Mouse (Mus musculus) gastrocnemius, postnatal 36 days (tissue): Measurements from ENCODE around the gene Ptpa. TPM values are rescaled to one million over a fixed set of nuclear protein-coding genes. Genes with fewer than 3 reads are reported as not detected.

Source experiments
- DNase-seq, 2 experiments: peaks; one replicate each; pipeline ENCODE4 v3.0.0; 2022
- intact Hi-C: fragments of 180-260 bp; cut with DNase I; formaldehyde crosslinking; loops from one replicate; pipeline ENCODE4 v1.15.1; 2025
- total RNA-seq, 2 experiments: library from RNA; stranded (reverse); gene quantifications; 2 replicates each; pipeline ENCODE4 v1.2.3; 2021

Ptpa gene
- total RNA-seq, 2 experiments from 2014 or later = 55.1 to 58.9 TPM

DNA sequence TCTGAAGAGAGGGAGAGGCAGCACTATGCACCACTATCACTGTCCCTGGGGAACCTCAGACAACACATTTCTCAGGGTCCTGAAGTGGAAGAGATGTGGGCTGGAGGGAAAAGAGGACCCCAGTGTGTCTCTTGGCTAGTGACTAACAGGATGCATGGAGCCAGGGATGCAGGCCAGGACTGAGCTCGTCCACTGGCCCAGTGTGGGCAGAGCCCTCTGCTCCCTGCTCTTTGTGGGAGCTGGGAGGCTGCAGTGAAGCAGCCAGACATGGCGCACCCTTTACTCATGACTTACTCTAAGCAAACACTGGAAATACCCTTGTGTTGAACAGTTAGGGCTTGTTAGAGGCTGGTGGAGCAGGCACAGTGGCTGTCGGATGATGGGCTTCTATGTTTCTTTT, 37.7 kb downstream of the Ptpa start:
- DNase-seq = no peak
- intact Hi-C loops = no loop called here

DNA sequence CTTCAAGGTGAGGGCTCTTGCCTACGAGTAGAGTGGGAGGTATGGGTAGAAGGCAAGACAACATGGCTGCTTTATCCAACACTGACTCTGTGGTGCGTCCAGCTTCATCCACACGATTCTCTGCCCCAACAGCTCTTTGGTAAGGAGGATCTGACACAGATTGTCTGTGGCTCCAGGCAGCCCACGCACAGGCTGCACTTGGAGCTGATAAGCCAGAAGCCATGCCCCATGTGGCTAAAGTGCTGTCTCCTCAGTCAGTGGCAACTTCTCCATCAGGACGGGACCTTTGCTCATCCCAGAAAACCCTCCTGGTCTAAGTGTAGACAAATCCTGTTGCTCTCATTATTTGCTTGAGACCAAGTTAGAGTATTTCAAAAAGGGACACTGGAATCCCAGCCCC, 38.7 kb downstream of the Ptpa start:
- no peak for DNase-seq
- intact Hi-C loops = no loop called here

DNA sequence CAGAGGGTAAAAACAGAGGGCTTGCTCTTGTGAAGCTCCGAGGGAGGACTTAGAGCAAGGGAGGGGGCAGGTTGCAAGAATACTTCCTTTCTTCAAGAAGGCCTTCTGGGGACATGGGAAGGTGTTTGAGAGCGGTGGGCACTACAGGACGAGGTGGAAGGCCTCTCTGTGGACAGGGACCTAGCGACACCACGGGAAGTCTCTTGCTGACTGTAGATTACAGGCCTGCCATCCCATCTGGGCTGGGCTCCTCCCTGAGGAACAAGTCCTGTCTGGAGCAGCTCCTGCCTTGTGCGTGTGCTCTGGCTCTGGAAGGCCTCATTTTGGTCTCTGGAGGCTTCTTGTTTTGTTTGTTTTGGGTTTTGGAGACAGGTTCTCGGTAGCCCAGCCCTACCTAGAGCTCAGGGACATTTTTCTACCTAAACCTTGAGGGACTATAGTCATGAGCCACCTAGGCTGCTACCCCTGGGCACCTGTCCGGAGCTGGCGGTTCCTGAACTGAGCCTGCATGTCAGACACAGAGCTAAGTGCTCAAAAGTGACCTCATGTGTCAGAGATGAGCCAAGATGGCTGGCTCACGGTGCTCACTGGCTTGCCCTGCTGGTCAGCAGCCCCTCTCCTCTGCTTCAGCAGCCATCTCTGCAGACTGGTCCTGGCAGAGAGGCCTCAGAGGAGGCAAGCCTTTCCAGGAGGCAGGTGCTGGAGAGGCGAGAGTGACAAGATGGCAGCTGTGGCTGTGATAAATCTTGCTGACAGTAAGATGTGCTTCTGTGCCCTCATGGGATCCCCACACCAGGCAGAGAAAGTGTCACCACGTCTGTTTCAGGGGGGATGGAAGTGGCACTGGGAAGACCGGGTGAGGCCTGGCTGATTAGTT, 40.5 kb downstream of the Ptpa start:
- no peak for DNase-seq

DNA sequence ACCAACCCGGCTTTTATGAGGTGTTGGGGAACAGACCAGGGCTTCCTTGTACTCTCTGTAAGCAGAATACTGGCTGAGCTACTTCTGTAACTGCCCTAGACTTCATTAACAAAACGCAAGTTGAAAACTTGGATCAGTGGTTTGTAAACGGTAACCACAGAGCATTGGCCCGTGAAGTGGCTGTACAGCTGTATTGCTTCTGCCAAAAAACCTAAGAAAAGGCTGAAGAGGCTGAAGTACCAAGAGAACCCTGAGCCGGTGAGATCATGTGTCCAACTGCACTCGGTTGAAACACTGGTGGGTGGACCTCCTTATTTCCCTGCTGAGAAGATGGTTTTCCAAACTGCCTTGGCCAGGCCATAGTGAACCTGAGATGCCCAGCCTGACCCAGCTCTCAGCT, 42.5 kb downstream of the Ptpa start:
- no peak for DNase-seq
- intact Hi-C loops = no loop called here

More for the DNA sequence above, 40.5 kb downstream of the Ptpa start:
- intact Hi-C loops = no loop called here

DNA sequence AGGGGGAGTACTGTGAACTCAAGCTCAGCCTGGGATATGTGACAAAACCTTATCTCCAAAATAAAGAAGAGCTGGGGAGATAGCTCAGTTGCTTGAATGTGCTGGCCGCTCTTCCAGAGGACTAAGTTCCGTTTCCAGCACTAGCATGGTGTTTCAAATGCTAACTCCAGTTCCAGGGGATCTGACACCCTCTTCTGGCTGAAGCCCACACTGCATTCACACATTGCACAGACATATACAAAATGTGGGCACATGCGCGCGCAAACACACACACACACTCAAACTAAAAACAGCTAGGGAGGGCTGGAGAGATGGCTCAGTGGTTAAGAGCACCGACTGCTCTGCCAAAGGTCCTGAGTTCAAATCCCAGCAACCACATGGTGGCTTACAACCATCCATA, 43.4 kb downstream of the Ptpa start:
- intact Hi-C loops = no loop called here
- no peak for DNase-seq

DNA sequence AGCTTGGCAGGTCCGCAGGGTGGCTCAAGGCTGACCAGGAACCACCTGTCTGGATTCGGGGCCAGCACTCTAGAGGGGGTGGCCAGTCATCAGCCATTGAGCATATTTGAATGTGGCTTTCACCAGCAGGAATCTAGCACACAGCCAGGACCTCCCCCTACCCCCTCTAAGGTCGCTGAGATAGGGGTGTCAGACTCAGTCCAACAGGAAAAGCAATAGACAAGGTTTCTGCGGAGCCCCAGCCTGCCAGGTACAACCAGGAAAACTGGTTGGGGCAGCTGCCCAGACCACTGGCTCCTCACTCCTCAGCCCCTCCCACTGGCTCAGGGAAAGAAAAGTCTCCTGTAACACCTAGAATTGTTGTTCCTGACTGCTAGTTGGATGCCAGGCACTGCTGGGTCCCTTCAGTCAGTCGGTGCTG, 47.5 kb downstream of the Ptpa start:
- no peak for DNase-seq
- intact Hi-C loops = no loop called here

DNA sequence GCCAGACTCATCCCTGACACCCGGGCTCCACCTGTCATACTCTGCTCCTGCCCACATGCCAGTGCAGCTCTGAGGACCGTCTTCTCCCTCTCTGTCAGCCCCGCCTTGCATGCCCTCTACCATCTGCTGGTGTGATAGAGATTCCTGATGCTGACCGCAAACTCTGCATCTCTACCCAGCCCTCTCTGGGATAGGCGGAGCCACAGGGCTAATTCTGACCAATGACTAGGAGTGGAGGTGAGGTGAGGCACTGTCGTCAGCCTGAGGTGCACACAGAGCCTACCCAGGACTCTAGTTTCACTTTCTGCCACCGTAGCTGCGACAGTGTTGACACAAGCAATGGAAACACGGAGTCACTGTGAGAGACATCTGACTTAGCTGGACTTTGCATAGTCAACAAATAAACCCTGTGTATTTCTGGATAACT, 48.1 kb downstream of the Ptpa start:
- peak; percentile 46 to 60 for DNase-seq
- intact Hi-C loops = no loop called here

DNA sequence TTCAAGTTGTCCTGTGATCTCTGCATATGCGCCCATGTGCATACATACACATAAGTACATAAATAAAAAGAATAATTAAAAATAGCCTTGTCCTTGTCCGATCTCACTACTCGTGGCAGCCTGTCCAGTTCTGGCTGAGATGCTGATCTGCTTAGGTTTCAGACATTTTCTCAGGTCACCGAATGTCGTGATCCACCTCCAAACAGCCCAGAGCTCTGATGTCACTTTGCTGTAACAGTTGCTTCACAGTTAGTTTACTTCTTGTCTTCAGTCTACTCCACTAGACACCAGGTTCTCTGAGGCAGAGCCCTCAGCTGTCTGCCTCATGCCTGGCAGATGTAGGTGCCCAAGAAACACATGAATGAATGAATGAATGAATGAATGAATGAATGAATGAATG, 48.6 kb downstream of the Ptpa start:
- DNase-seq = no peak

DNA sequence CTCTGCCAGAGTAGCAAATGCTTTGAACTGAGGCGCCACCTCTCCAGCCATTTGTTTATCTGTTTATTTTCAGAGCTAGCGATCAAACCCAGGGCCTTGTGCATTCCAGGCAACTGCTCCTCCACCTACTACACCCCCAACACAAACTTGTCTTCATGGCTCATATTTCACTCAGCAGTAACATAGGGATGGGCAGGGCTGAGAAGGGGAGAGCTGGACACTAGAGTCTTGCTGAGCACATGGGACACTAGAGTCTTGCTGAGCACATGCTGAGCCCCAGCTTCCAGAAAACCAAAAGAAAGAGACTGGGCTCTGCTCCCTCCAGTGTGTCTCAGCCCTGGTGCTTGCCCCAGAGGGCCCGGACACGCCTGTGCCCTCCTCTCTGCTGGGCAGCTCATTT, 50.9 kb downstream of the Ptpa start:
- no peak for DNase-seq
- intact Hi-C loops = no loop called here

More for the DNA sequence above, 48.6 kb downstream of the Ptpa start:
- intact Hi-C loops = no loop called here

DNA sequence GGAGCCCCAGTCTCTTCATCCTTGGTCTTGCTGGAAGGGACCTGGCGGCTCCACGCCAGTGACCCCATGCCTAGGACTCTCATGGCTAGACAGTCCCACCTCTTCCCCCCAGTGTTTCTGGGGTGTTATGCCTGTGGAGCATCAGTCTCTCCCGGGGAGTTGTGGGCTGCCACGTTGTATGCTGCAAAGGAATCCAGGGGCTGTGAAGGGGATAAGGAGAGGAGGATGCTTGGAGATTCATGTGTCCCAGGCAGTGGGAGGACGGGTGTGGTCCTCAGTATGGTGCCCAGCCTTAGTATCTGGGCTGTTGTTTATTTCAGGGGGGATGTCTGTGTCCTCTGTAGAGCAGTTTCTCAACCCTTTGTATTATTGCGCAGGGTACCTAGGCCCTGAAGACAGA, 53.2 kb downstream of the Ptpa start:
- intact Hi-C loops = loop anchor here (2.0 kb wide), 1 partner anchor 326 kb away; no protein-coding TSS in a partner anchor
- DNase-seq = no peak

DNA sequence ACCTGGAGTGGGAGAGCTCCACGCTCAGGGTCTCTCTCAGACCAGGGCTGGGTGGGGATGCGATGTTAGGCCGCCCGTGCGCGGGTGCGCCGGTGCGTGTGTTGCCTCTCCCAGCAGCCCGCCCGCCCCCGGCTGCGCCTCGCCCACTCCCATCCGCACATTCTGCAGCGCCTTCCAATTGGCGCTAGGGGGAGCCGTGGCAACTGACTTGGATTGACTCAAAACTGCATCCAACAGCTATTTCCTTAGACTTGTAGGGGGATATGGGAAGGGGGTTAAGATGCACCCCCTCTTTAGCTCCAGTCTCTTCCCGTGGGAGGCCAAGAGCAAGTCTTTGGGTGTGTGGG, 53.9 kb downstream of the Ptpa start:
- intact Hi-C loops = loop anchor here (2.0 to 5.0 kb wide), 2 partner anchors 123 to 325 kb away; no protein-coding TSS in a partner anchor
- peak; percentile 61 to 74 for DNase-seq

DNA sequence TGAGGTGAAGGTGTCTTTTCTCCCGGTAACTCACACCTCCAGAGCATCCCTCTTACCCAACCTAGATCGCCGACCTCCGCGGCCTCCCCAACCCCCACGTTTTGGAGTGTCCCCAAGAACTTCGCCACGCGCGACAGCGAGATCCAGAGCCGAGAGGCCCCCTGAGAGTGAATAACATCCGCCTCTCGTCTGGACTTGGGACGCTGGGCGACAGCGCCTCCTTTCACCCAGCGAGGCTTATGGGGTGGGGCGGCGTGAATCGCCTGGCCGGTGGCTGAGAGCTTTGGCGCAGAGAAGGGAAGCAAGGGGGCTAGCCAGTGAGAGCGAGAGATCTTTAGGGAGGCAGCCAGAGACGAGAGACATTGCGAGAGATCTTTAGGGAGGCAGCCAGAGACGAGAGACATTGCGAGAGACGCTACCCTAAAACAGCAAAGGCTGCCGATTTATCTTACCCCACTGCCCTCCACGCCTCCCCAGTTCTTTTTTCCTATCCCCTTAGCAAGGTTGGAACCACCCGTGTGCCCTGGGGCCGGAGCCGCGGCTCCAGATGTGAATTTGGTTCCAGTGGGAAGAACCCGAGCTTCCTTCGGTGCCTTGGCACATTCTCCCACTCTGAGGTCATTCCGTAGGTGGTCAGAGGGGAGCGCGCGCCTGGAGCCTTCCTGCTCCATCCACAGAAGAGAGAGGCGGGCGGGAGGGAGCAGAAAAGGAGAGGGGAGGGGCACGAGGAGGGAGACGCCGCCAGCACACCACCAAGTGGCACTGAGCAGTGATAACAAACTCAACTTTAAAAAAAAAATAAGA, 54.5 kb downstream of the Ptpa start:
- intact Hi-C loops = loop anchor here (5.0 kb wide), 1 partner anchor 122 kb away; no protein-coding TSS in a partner anchor
- peak; percentile 63 to 75 for DNase-seq

DNA sequence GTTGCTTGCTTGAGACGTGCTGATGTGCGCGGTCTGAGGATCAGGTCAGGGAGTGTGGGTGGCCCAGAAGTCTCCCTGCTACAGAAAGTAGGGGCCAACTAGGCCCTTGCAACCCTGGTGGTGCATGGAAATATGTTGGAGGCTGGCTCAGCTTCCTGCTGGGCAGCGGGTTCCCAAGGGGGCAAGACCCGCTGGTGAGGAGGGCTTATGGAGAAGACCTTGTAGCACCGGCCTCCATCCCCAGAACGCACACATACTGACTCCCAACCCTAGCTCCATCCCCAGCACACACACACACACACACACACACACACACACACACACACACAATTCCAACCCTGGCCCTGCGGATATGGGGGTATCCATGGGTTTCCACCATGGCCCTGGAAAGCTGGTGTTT, 55.2 kb downstream of the Ptpa start:
- intact Hi-C loops = loop anchor here (5.0 kb wide), 1 partner anchor 121 kb away; no protein-coding TSS in a partner anchor
- no peak for DNase-seq

DNA sequence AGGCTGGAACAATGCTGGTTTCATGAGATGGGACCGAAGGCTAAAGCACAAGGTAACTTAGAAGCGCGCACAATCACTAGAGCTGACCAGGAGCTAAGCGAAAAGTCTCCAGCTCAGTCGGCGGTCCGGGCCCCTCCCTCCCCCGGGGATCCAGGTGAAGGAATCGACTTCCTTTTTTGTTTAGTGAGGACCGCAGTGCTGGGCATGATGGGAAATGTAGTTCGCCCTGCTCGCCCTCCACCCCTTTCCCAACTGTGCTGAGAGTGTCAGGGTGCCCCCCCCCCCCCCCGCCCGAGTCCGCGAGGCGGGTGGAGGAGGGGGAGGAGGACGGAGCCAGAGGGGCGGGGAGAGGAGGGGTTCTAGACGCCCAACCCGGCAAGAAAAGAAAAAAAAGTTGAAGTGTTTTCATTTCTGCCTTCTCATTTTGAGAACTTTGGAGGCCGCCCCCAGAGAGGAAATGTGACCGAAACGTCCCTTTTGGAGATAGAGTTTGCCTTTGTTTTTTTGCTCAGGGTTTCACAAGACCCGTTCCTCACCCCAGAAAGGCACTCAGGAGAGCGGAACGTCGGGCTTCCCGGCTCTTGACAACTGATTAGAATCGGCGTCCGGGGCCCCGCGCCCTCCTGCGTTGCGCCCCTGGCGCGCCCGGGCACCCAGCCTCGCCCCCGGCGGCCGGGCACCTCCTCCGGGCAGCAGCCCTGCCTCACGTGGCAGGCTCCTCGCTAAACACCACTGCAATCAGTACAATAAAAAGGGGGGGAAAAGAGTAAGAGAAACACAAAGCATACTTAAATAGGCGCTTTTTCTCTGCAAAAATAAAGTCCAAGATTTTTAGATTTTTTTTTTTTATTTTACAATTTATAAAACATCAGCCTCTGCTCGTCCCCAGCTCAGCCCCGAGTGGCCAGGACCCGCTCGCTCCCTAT, 56.2 kb downstream of the Ptpa start:
- DNase-seq = peak; percentile 73 to 82
- intact Hi-C loops = loop anchor here (2.0 to 5.0 kb wide), 3 partner anchors 31 to 247 kb away; no protein-coding TSS in a partner anchor

DNA sequence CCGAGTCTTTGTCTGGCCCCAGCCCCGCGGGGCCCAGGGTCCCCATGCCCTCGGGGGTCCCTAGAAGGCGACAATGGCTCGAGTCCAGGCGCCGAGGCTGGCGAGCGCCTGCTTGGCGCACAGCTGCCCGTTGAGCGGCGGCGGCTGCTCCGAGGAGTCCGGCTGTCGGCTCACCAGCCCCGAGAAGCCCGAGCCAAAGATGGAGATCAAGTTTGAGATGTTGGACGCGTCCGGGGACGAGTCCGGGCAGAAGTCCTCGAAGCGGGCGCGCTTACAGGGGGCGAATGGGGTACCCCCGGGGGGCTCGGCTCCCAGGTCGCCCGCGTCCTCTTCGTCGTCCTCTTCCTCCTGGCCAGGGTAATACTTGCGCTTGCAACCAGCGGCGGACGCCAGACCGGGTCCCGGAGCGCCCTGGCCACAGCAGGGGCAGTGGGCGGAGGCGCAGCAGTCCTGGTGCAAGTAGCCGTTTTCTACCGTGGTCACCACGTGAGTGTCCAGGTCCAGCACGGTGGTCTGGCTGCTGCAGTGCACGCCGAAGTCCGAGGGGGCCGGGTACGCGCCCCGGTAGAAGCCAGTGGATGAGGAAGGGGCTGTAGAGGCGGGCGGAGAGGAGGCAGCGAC, 57.0 kb downstream of the Ptpa start:
- intact Hi-C loops = loop anchor here (2.0 to 5.0 kb wide), 3 partner anchors 32 to 246 kb away; no protein-coding TSS in a partner anchor
- peak; percentile 45 to 65 for DNase-seq

DNA sequence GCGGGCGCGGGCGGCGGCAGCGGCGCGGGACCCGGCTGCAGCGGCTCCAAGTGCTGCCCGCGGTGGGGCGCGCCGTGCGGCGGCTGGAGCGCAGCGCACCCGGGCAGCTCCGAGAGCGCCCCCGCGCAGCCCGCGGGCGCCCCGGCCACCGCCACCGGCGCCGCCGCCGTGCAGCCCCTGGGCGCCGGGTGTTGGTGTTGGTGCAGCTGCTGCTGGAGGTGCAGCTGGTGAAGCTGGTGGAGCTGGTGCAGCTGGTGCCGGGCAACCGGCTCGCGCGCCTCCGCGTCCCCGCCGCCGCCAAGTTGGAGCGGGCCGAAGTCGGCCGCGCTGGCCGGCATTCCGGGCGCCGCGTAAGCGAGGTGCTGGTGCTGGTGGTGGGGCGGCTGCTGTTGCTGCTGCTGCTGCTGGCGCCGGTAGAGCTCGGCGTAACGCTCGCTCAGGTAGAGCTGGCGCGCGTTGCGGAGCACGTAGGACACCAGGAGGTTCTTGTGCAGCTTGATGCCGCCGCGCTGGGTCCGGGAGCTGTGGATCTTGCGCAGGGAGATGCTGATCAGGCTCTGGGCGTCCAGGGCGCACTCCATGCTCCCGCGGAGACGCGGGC, 57.7 kb downstream of the Ptpa start:
- intact Hi-C loops = loop anchor here (2.0 to 5.0 kb wide), 3 partner anchors 33 to 245 kb away; no protein-coding TSS in a partner anchor
- DNase-seq = peak in 1 of 2 experiments; percentile 33

DNA sequence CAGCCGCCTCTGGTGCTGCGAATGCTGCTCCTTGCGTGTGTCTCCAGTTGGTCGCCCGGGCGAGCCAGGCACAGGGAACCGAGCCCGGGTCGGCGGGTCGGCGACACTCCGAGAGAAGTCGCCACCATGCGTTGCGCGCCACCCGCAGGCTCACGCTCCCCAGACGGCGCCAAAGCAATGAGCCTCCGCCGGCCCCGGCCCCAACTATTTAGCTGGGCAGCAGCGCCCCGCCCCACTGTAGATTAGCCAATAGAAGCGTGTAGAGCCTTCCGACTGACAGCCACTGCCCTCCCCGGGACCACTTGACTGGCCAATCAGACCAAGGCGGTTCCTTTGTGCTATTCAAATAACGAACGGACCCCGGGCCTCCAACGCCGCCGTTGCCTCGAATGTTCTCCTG, 58.2 kb downstream of the Ptpa start, which contains the start of gene Ier5l:
Gene Ier5l, minus strand, starts transcription at position 181 of the 400 bp plus-strand sequence.
- intact Hi-C loops = loop anchor here (5.0 kb wide), 1 partner anchor 118 kb away; no protein-coding TSS in a partner anchor
- DNase-seq = peak; percentile 95 to 97

DNA sequence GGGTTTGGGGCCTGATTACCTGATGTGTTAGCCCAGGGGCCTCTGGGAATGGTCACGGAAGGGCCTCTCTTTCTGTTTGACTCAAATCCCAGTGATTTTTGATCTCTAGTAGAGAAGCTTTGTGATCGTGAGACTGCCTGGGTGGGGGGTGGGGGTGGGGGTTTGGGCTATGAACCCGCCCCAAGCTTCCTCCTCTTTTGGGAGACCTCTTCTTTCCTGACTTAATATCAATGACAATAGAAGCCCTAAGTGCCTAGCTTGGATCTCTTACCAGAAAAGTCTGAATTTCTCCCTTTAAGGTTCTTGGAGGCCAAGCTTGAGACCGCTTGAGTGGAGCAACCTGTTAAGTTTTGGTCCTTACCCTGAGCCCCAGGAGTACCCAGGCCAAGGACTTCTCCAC, 58.9 kb downstream of the Ptpa start:
- intact Hi-C loops = loop anchor here (5.0 kb wide), 1 partner anchor 118 kb away; no protein-coding TSS in a partner anchor
- no peak for DNase-seq

DNA sequence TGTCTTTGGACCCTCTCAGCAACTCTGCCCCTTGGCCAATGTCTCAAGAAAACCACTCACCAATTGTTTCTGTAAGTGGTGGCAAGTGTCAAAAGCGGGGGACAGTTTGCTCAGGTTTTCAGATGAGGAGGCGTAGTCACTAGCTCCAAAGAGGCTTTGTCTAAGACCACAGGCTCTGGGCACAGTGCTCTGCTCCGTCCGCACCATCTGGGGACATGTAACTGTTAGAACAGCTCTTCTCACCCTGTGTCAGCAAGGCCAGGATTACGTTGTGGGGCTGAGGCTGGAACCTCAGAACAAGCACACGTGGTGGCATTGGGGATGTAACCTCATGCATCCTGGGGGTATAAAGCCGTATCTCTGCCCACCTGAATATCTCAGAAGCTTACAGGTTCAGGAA, 59.6 kb downstream of the Ptpa start:
- no peak for DNase-seq
- intact Hi-C loops = no loop called here
